Mouse (Mus musculus) G1E (cell line): ENCODE measurements around the gene Kmo. TPM values are rescaled to one million over a fixed set of nuclear protein-coding genes. Genes with fewer than 3 reads are reported as not detected.

Experiments used
- ATAC-seq: 2 replicates; pipeline ENCODE4 v1.8.0; 2016; ENCODE audit warnings: mild to moderate bottlenecking; ENCODE audit not compliant: insufficient number of reproducible peaks, poor library complexity, low FRiP score, severe bottlenecking; ENCODE audit errors: extremely low read depth
- DNase-seq: peaks from one replicate; pipeline ENCODE4 v3.0.0; 2012; ENCODE audit warnings: low spot score
- H3K27me3 ChIP-seq: 2 replicates; pipeline ENCODE4 v1.6.1; 2012; ENCODE audit warnings: mild to moderate bottlenecking, low read length, inconsistent platforms; ENCODE audit not compliant: insufficient read depth
- H3K36me3 ChIP-seq: replicated peaks from 2 replicates; pipeline ENCODE3; 2012; ENCODE audit warnings: mild to moderate bottlenecking, inconsistent platforms
- H3K4me1 ChIP-seq: 2 replicates; pipeline ENCODE4 v1.6.1; 2012; ENCODE audit warnings: low read depth, low read length, inconsistent platforms, mixed read lengths; ENCODE audit not compliant: insufficient read depth
- H3K4me3 ChIP-seq: 2 replicates; pipeline ENCODE4 v1.5.1; 2012; ENCODE audit warnings: low read depth, mild to moderate bottlenecking, inconsistent platforms, low read length, moderate library complexity, mixed read lengths
- H3K9me3 ChIP-seq: replicated peaks from 2 replicates; pipeline ENCODE4 v1.6.1; 2012; ENCODE audit warnings: inconsistent platforms
- CTCF ChIP-seq: IDR thresholded peaks from 2 replicates; pipeline ENCODE4 v1.5.1; 2012; ENCODE audit warnings: low read depth, low read length, inconsistent platforms, mixed read lengths
- GATA1 ChIP-seq: IDR thresholded peaks from 2 replicates; pipeline ENCODE4 v1.6.1; 2012; ENCODE audit warnings: borderline replicate concordance, low read length, inconsistent platforms, mixed read lengths
- GATA2 ChIP-seq: IDR thresholded peaks from 2 replicates; pipeline ENCODE4 v1.6.1; 2012; ENCODE audit warnings: low read depth, low read length, inconsistent platforms, borderline replicate concordance
- POLR2AphosphoS5 ChIP-seq: IDR thresholded peaks from 2 replicates; pipeline ENCODE4 v1.6.1; 2012; ENCODE audit warnings: low read depth, low read length, inconsistent platforms; ENCODE audit not compliant: insufficient replicate concordance
- TAL1 ChIP-seq: conservative IDR thresholded peaks from 2 replicates; pipeline ENCODE4 v1.6.1; 2012; ENCODE audit warnings: low read depth, low read length, inconsistent platforms, mixed read lengths
- polyA plus RNA-seq: library from polyadenylated mRNA; stranded (reverse); fragments of >175 nt; gene quantifications from 2 replicates; pipeline ENCODE4 v1.2.3, GENCODE M21; 2012
- total RNA-seq, 2 experiments: library from RNA; stranded (forward) in 1 of 2; stranded (reverse) in 1 of 2; fragments of 200-1000 nt in 1 of 2; fragments of >200 nt in 1 of 2; fragmentation: Nextera tagmentation in 1 of 2; gene quantifications; 2 replicates each; pipeline ENCODE4 v1.2.3; 2014 to 2017

Kmo gene
- total and polyA plus RNA-seq, 3 experiments: not detected

- H3K4me3 ChIP-seq: no peak overlapping the region
- DNase-seq (no peak), ATAC-seq (no peak)
- H3K36me3 ChIP-seq: peaks cover 7% of the 10 kb centered on the region
- no peaks in the 10 kb centered on the region for H3K9me3 ChIP-seq
- no peaks in the 10 kb centered on the region for H3K27me3 ChIP-seq
- TF ChIP-seq TAL1 (no peak), GATA1 (no peak), GATA2 (no peak), POLR2AphosphoS5 (no peak), CTCF (no peak)
- no peaks in the 10 kb centered on the region for H3K4me1 ChIP-seq
Measured at GRCm38 (mm10) chr1:175677459-175677858, 57.3 kb downstream of the Kmo start.

DNA sequence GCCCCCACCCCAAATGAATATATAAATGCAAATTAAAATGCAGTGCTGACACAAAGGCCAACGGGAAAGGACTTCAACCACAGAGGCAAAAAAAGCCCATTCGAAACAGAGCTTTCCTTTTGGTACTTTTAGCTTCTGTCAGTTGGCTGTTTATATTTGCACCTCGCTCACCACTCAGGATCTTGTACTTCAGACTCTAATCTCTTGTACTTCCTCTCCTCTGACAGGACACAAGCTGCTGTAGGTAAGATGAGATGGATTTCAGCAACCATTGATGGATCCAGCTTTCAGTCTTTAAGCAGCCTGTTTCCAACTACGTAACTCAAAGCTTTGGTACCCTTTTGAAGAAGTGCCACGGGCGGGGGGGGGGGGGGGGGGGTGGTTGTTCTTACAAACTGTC is 60.8 kb downstream of the Kmo start:
- Histone ChIP-seq H3K4me3 (no peak overlapping the region), H3K9me3 (no peaks in the 10 kb centered on the region), H3K4me1 (no peaks in the 10 kb centered on the region), H3K36me3 (peaks cover 14% of the 10 kb centered on the region), H3K27me3 (no peaks in the 10 kb centered on the region)
- TF ChIP-seq CTCF: no peak
- TF ChIP-seq GATA1: no peak
- ATAC-seq (no peak), DNase-seq (no peak)

DNA sequence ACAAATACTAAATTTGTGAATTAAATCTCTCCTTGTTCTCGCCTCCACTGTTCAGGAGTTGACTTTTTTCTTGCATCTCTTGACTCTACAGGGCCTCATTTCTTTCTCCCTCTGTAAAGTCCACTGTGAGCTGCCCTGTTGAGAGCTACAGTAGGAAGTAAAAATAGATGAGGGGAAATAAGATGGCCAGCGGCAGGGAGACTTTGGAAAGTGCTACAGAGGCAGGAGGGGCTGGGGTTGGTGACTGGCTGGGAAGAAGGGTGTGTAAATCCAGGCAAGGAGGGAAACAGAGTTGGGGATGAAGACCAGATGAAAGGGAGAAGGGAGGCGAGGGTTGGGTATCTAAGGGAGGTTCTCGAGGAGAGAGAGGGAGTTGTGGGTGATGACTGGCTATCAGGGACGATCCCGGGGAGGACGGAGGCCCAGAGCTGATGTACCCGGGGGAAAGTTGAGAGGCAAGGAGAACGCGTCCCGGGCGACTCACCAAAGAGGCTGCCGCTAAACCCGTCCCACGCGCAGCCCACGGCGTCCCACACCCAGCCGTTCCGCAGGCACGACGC is 71.6 kb downstream of the Kmo start:
- H3K9me3 ChIP-seq: no peaks in the 10 kb centered on the region
- TF ChIP-seq TAL1: no peak
- no peak for TF ChIP-seq POLR2AphosphoS5
- TF ChIP-seq CTCF: no peak
- TF ChIP-seq GATA1: no peak
- TF ChIP-seq GATA2: no peak
- H3K27me3 ChIP-seq: no peaks in the 10 kb centered on the region
- DNase-seq (peak; percentile 8), ATAC-seq (no peak)
- peak overlapping the region; percentile 91 for H3K4me3 ChIP-seq
- H3K4me1 ChIP-seq: peaks cover 17% of the 10 kb centered on the region
- peaks cover 15% of the 10 kb centered on the region for H3K36me3 ChIP-seq

DNA sequence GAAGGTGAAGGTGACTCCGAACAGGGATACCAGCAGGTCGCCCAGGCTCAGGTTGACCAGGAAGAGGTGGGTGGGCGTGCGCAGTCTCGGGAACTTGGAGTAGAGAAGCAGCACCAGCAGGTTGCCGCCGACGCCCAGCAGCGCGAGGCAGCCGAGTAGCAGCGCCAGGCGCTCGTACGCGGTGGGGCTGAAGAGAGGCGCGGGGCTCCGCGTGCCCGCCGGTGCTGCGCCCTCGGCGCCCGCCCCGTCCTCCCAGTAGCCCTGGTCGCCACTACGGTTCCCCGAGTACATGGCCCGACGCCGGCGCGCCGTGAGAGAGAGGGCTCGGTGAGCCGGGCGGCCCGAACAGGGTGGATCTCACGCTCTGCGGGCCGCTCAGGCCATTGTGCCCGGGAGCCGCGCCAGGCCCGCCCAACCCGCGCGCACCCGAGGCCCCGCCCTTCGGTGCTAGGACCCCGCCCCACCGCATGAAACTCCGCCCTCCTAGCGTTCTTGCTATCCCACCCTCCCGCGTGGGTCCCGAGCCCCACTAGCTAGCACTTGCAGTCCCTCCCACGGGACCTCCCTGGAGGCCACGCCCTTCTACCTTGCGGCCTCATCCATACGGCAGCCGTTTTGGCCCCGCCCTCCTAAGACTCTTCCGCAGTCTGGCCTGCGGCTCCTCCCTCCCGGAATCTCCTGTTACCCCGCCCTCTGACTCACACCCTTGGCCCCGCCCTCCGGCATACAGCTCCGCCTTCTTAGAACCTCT is 72.2 kb downstream of the Kmo start, which contains the start of the genes Opn3 and Chml:
Gene Opn3 (minus strand): TSS at position 531 of the 751 bp plus-strand sequence.
Gene Chml (minus strand): TSS at position 656 of the 751 bp plus-strand sequence.
- TF ChIP-seq GATA2: no peak
- no peak for TF ChIP-seq GATA1
- TF ChIP-seq POLR2AphosphoS5: no peak
- no peak for TF ChIP-seq TAL1
- no peak for TF ChIP-seq CTCF
- H3K36me3 ChIP-seq: peaks cover 11% of the 10 kb centered on the region
- peak; percentile 93 for DNase-seq

GRCm38 (mm10) chr1:175692997-175693361 is 72.8 kb downstream of the Kmo start:
- DNase-seq (no peak), ATAC-seq (peak; percentile 12; the same call in 1 of the 2 replicates)
- Histone ChIP-seq H3K27me3 (no peaks in the 10 kb centered on the region), H3K9me3 (no peaks in the 10 kb centered on the region), H3K36me3 (peaks cover 6% of the 10 kb centered on the region), H3K4me1 (peaks cover 17% of the 10 kb centered on the region), H3K4me3 (peak overlapping the region; percentile 91)
- TF ChIP-seq CTCF: no peak
- TF ChIP-seq POLR2AphosphoS5: no peak
- TF ChIP-seq GATA1: no peak
- TF ChIP-seq GATA2: no peak
- no peak for TF ChIP-seq TAL1

More for the DNA sequence above, 72.2 kb downstream of the Kmo start, which contains the start of the genes Opn3 and Chml:
- Histone ChIP-seq H3K4me3 (peak within 1 kb of the TSS; percentile 91), H3K9me3 (no peaks in the 10 kb centered on the region), H3K27me3 (no peaks in the 10 kb centered on the region), H3K4me1 (peaks cover 17% of the 10 kb centered on the region)
- peak; percentile 94 for ATAC-seq

DNA sequence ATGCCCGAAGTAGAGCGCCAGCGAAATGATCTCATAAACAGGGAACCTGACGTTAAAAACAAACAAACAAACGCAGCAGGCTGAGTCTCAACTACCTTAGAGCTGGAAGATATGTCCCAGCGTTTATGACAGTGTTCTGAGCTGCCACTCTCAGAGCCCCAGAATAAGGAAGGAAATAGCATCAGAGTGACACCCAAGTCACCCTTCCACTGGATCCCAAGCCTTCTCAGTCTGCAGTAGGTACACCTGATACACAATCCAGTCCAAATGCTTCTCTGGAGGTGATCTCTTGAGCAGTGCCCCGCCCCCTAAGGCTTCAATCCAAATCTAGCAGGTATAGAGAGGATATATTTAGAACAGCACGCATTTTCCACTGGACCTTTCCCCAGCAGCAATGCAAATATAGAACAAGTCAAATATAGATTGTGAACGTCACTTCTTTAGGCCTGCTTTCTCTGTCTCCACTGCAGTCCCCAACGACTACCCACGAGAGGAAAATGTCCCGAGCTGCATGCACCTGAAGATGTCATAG is 73.3 kb downstream of the Kmo start:
- peaks cover 17% of the 10 kb centered on the region for H3K4me1 ChIP-seq
- H3K4me3 ChIP-seq: peak overlapping the region; percentile 91; the same call in 1 of the 2 replicates
- TF ChIP-seq GATA2: no peak
- no peak for TF ChIP-seq CTCF
- no peak for TF ChIP-seq TAL1
- no peak for TF ChIP-seq POLR2AphosphoS5
- no peak for TF ChIP-seq GATA1
- H3K36me3 ChIP-seq: peaks cover 3% of the 10 kb centered on the region
- no peaks in the 10 kb centered on the region for H3K9me3 ChIP-seq
- no peaks in the 10 kb centered on the region for H3K27me3 ChIP-seq
- DNase-seq: no peak
- ATAC-seq: no peak
